Mouse (Mus musculus) neural tube, embryonic 13.5 days (tissue): ENCODE results near the gene Gm13089. TPM values are rescaled to one million over a fixed set of nuclear protein-coding genes. Genes with fewer than 3 reads are reported as not detected.
"Not testable (repeated sequence)": the region's sequence is repeated elsewhere in the genome, so short reads cannot be mapped to it uniquely, and the experiment has no call there.

Experiments used
- ATAC-seq: fragments of 200-750 bp; cut with Nextera tagmentation; 2 replicates; pipeline ENCODE4 v1.8.0; 2017; ENCODE audit warnings: low read depth, mild to moderate bottlenecking, moderate TSS enrichment, moderate library complexity
- H3K27ac ChIP-seq: fragments of 300-500 bp; sonication (generic); replicated peaks from 2 replicates; pipeline ENCODE4 v1.5.1; 2015; ENCODE audit warnings: moderate library complexity, mild to moderate bottlenecking, inconsistent platforms
- H3K27me3 ChIP-seq: fragments of 300-500 bp; sonication (generic); 2 replicates; pipeline ENCODE4 v1.6.1; 2015; ENCODE audit warnings: mild to moderate bottlenecking, inconsistent platforms
- H3K36me3 ChIP-seq: fragments of 300-500 bp; sonication (generic); 2 replicates; pipeline ENCODE4 v1.6.1; 2015; ENCODE audit warnings: mild to moderate bottlenecking, inconsistent platforms
- H3K4me1 ChIP-seq: fragments of 300-500 bp; sonication (generic); replicated peaks from 2 replicates; pipeline ENCODE4 v1.6.1; 2015; ENCODE audit warnings: inconsistent platforms
- H3K4me2 ChIP-seq: fragments of 300-500 bp; sonication (generic); 2 replicates; pipeline ENCODE4 v1.6.1; 2015; ENCODE audit warnings: inconsistent platforms, mild to moderate bottlenecking, moderate library complexity
- H3K4me3 ChIP-seq: fragments of 300-500 bp; sonication (generic); 2 replicates; pipeline ENCODE4 v1.5.1; 2015; ENCODE audit warnings: mild to moderate bottlenecking, inconsistent platforms
- H3K9ac ChIP-seq: fragments of 300-500 bp; sonication (generic); 2 replicates; pipeline ENCODE4 v1.6.1; 2015; ENCODE audit warnings: moderate library complexity, mild to moderate bottlenecking, inconsistent platforms
- H3K9me3 ChIP-seq: fragments of 300-500 bp; sonication (generic); 2 replicates; pipeline ENCODE4 v1.6.1; 2016; ENCODE audit warnings: inconsistent platforms
- WGBS: fragments of 180-500 bp; shearing (Covaris S2); methylation state at CpG from one replicate; pipeline ENCODE4 v1.1.7; 2015; 5-methylcytosine and 5-hydroxymethylcytosine counted together
- polyA plus RNA-seq: library from polyadenylated mRNA; unstranded; fragments of >200 nt; fragmentation: Nextera tagmentation; extraction: Ambion mirVana; gene quantifications from 2 replicates; pipeline ENCODE4 v1.2.1, GENCODE M21; 2015

Gm13089 gene
- not detected in 2 replicates for polyA plus RNA-seq

DNA sequence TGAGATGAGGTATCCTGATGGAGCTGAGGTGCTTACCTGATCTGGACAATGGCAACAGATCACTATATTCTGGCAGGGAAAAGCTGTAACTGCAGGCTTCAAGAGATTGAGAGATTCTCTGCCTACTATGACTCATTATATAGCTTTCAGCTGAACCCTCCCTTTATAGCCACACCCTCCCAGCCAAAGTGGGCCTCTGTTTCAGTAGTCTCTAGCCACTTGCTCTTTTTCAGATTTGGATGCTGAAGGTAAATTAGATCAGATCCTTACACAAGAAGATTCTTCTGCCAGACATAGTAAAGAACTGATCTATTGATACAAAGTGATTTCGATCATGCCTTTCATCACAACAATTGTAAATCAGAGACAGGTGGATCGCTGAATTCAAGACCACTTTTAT is at the start of gene Gm13089:
Gene Gm13089, minus strand, starts transcription at position 101 of the 400 bp plus-strand sequence.
- H3K4me2 ChIP-seq, result no peak within 1 kb of the TSS
- 86% methylated on average over 2 of the region's 2 CpGs for WGBS
- no peak within 1 kb of the TSS for H3K4me3 ChIP-seq
- no peak for ATAC-seq
- no peak within 1 kb of the TSS for H3K27ac ChIP-seq
- H3K9ac ChIP-seq, result no peak within 1 kb of the TSS
- H3K4me1 ChIP-seq, result no peaks in the 10 kb centered on the region
- H3K36me3 ChIP-seq, result no peaks in the 10 kb centered on the region
- peaks cover 51% of the 10 kb centered on the region for H3K9me3 ChIP-seq
- no peaks in the 10 kb centered on the region for H3K27me3 ChIP-seq

GRCm38 (mm10) chr4:143719155-143719554 is 16.6 kb upstream of the Gm13089 start, which contains the start of gene Gm13078:
TSS of gene Gm13078 (plus strand) at chr4:143719455.
- Histone ChIP-seq H3K4me3 (no peak within 1 kb of the TSS), H3K4me2 (no peak within 1 kb of the TSS), H3K9me3 (peaks cover 37% of the 10 kb centered on the region), H3K4me1 (no peaks in the 10 kb centered on the region), H3K36me3 (no peaks in the 10 kb centered on the region), H3K27me3 (no peaks in the 10 kb centered on the region), H3K27ac (no peak within 1 kb of the TSS), H3K9ac (no peak within 1 kb of the TSS)
- WGBS, result 92% methylated on average over 1 of the region's 1 CpGs
- ATAC-seq, result no peak

GRCm38 (mm10) chr4:143657146-143657545 is 45.4 kb downstream of the Gm13089 start, which contains the start of gene Gm13088:
TSS of gene Gm13088 (minus strand) at chr4:143657246.
- not testable (repeated sequence) for H3K27ac ChIP-seq, ATAC-seq, H3K36me3 ChIP-seq, H3K9me3 ChIP-seq, H3K4me2 ChIP-seq, H3K4me3 ChIP-seq, H3K4me1 ChIP-seq, H3K27me3 ChIP-seq, H3K9ac ChIP-seq

Other genes starting within 250 kb of the Gm13089 start
- gene Gm13043, start 191.4 kb downstream of the Gm13089 start, polyA plus RNA-seq, result not detected in 2 replicates
- not detected in 2 replicates for gene Gm13040, start 166.8 kb downstream of the Gm13089 start, polyA plus RNA-seq
- gene BC080695, start 151.0 kb downstream of the Gm13089 start, polyA plus RNA-seq, result not detected in 2 replicates
- not detected in 2 replicates for gene Gm13057, start 151.0 kb downstream of the Gm13089 start, polyA plus RNA-seq
- not detected in 2 replicates for gene Gm13083, start 87.7 kb downstream of the Gm13089 start, polyA plus RNA-seq
- not detected in 2 replicates for gene Gm13088, start 45.5 kb downstream of the Gm13089 start, polyA plus RNA-seq
- gene Gm13078, start 16.7 kb upstream of the Gm13089 start, polyA plus RNA-seq, result not detected in 2 replicates
- gene Gm13023, start 86.6 kb upstream of the Gm13089 start, polyA plus RNA-seq, result not detected in 2 replicates
- gene Gm13084, start 113.4 kb upstream of the Gm13089 start, polyA plus RNA-seq, result not detected in 2 replicates
- not detected in 2 replicates for gene Gm13103, start 143.8 kb upstream of the Gm13089 start, polyA plus RNA-seq
- gene Pramef6, start 197.7 kb upstream of the Gm13089 start, polyA plus RNA-seq, result not detected in 2 replicates
- gene Pramef25, start 248.3 kb upstream of the Gm13089 start, polyA plus RNA-seq, result not detected in 2 replicates